Mouse (Mus musculus) brain, embryonic 14.5 days (tissue): ENCODE measurements at regions not wholly inside any gene's neighbourhood (a gene's known extent, or its start where the extent isn't known, plus 50 kb on each side); places are given as distances from the start of the nearest gene placed in this dataset.

Experiments used
- CTCF ChIP-seq: fragments of 200-500 bp; IDR thresholded peaks from 2 replicates; pipeline ENCODE4 v1.5.1; 2012; ENCODE audit warnings: inconsistent platforms, mild to moderate bottlenecking, moderate library complexity, borderline replicate concordance; ENCODE audit not compliant: insufficient read depth, insufficient read length; ENCODE audit errors: extremely low read depth
- POLR2A ChIP-seq: fragments of 200-500 bp; IDR thresholded peaks from 2 replicates; pipeline ENCODE4 v1.6.1; 2012; ENCODE audit warnings: mild to moderate bottlenecking, inconsistent platforms, borderline replicate concordance; ENCODE audit not compliant: poor library complexity, insufficient read depth, insufficient read length, severe bottlenecking; ENCODE audit errors: extremely low read depth

- TF ChIP-seq CTCF = no peak
- TF ChIP-seq POLR2A = no peak
Measured at GRCm38 (mm10) chr13:51919171-51919793, 72.8 kb downstream of the Gadd45g start.
